Mouse (Mus musculus) macrophage (primary cell): ENCODE measurements around the gene Mmp19. TPM values are rescaled to one million over a fixed set of nuclear protein-coding genes. Genes with fewer than 3 reads are reported as not detected.

Source experiments
- H3K27ac ChIP-seq: fragments of 350-480 bp; formaldehyde crosslinking; 2 replicates; pipeline ENCODE4 v1.9.0; 2021
- H3K36me3 ChIP-seq: fragments of 350-480 bp; formaldehyde crosslinking; 2 replicates; pipeline ENCODE4 v1.9.0; 2021; ENCODE audit errors: inconsistent target
- H3K4me3 ChIP-seq: fragments of 350-480 bp; formaldehyde crosslinking; 2 replicates; pipeline ENCODE4 v1.9.0; 2021; ENCODE audit errors: inconsistent target
- H3K79me2 ChIP-seq: fragments of 350-480 bp; formaldehyde crosslinking; 2 replicates; pipeline ENCODE4 v1.9.0; 2021; ENCODE audit errors: inconsistent target
- WGBS: methylation state at CpG from one replicate; pipeline ENCODE4 v1.1.7; 2026; ENCODE audit warnings: inconsistent platforms; ENCODE audit not compliant: missing documents; 5-methylcytosine and 5-hydroxymethylcytosine counted together
- polyA plus RNA-seq: library from polyadenylated mRNA; stranded (reverse); fragments of 250-400 nt; gene quantifications from 3 replicates; pipeline ENCODE4 v1.2.4, GENCODE M21; 2018; ENCODE audit warnings: inconsistent platforms

Mmp19 gene
- polyA plus RNA-seq, 1 experiment from 2014 or later: 24.6 TPM

GRCm38 (mm10) chr10:128779011-128779795 lies 11.5 kb upstream of the Mmp19 start:
- Histone ChIP-seq H3K36me3 (no peaks in the 10 kb centered on the region), H3K27ac (peak overlapping the region; percentile 89), H3K79me2 (no peaks in the 10 kb centered on the region), H3K4me3 (no peak overlapping the region)
- WGBS: 9% methylated on average over 8 of the region's 8 CpGs

- Histone ChIP-seq H3K79me2 (no peaks in the 10 kb centered on the region), H3K4me3 (no peak overlapping the region), H3K27ac (peak overlapping the region; percentile 89), H3K36me3 (no peaks in the 10 kb centered on the region)
- WGBS: 0% methylated on average over 1 of the region's 1 CpGs
Measured at GRCm38 (mm10) chr10:128780200-128780599, 10.5 kb upstream of the Mmp19 start.

GRCm38 (mm10) chr10:128792041-128792440 lies 1.3 kb downstream of the Mmp19 start:
- no peak overlapping the region for H3K27ac ChIP-seq
- H3K36me3 ChIP-seq: peaks cover 19% of the 10 kb centered on the region; the same call in 1 of the 2 replicates
- H3K79me2 ChIP-seq: peaks cover 8% of the 10 kb centered on the region; the same call in 1 of the 2 replicates
- H3K4me3 ChIP-seq: no peak overlapping the region

GRCm38 (mm10) chr10:128793258-128793657 lies 2.5 kb downstream of the Mmp19 start:
- no peak overlapping the region for H3K4me3 ChIP-seq
- no peak overlapping the region for H3K27ac ChIP-seq
- H3K36me3 ChIP-seq: peaks cover 28% of the 10 kb centered on the region; the same call in 1 of the 2 replicates
- peaks cover 8% of the 10 kb centered on the region; the same call in 1 of the 2 replicates for H3K79me2 ChIP-seq
- 80% methylated on average over 1 of the region's 1 CpGs for WGBS

GRCm38 (mm10) chr10:128794391-128794790 lies 3.7 kb downstream of the Mmp19 start:
- Histone ChIP-seq H3K79me2 (peaks cover 8% of the 10 kb centered on the region; the same call in 1 of the 2 replicates), H3K4me3 (no peak overlapping the region), H3K27ac (no peak overlapping the region), H3K36me3 (peaks cover 39% of the 10 kb centered on the region; the same call in 1 of the 2 replicates)
- 55% methylated on average over 5 of the region's 5 CpGs for WGBS

- peaks cover 49% of the 10 kb centered on the region; the same call in 1 of the 2 replicates for H3K36me3 ChIP-seq
- H3K27ac ChIP-seq: no peak overlapping the region
- no peak overlapping the region for H3K4me3 ChIP-seq
- peaks cover 8% of the 10 kb centered on the region; the same call in 1 of the 2 replicates for H3K79me2 ChIP-seq
- 100% methylated on average over 3 of the region's 3 CpGs for WGBS
Measured at GRCm38 (mm10) chr10:128795581-128795980, 4.9 kb downstream of the Mmp19 start.

GRCm38 (mm10) chr10:128798676-128799075 lies 8.0 kb downstream of the Mmp19 start:
- WGBS: 95% methylated on average over 8 of the region's 8 CpGs
- no peaks in the 10 kb centered on the region for H3K79me2 ChIP-seq
- peaks cover 49% of the 10 kb centered on the region; the same call in 1 of the 2 replicates for H3K36me3 ChIP-seq
- H3K4me3 ChIP-seq: no peak overlapping the region
- H3K27ac ChIP-seq: no peak overlapping the region

GRCm38 (mm10) chr10:128801981-128802495 lies 11.3 kb downstream of the Mmp19 start:
- peaks cover 16% of the 10 kb centered on the region for H3K79me2 ChIP-seq
- no peak overlapping the region for H3K27ac ChIP-seq
- H3K4me3 ChIP-seq: no peak overlapping the region
- H3K36me3 ChIP-seq: peaks cover 30% of the 10 kb centered on the region; the same call in 1 of the 2 replicates
- 94% methylated on average over 16 of the region's 16 CpGs for WGBS

- H3K79me2 ChIP-seq: peaks cover 25% of the 10 kb centered on the region
- WGBS: 94% methylated on average over 4 of the region's 4 CpGs
- peaks cover 24% of the 10 kb centered on the region; the same call in 1 of the 2 replicates for H3K36me3 ChIP-seq
- peak overlapping the region; percentile 79; the same call in 1 of the 2 replicates for H3K4me3 ChIP-seq
- H3K27ac ChIP-seq: no peak overlapping the region
Measured at GRCm38 (mm10) chr10:128802956-128803355, 12.2 kb downstream of the Mmp19 start.

GRCm38 (mm10) chr10:128803361-128803760 lies 12.7 kb downstream of the Mmp19 start:
- WGBS: 7% methylated on average over 6 of the region's 6 CpGs
- peak overlapping the region; percentile 88 for H3K27ac ChIP-seq
- peaks cover 29% of the 10 kb centered on the region for H3K79me2 ChIP-seq
- H3K36me3 ChIP-seq: peaks cover 20% of the 10 kb centered on the region; the same call in 1 of the 2 replicates
- H3K4me3 ChIP-seq: peak overlapping the region; percentile 79

GRCm38 (mm10) chr10:128803771-128804270 lies 13.1 kb downstream of the Mmp19 start, which contains the start of gene Dnajc14:
Gene Dnajc14 (plus strand): TSS chr10:128804062.
- Histone ChIP-seq H3K79me2 (peaks cover 34% of the 10 kb centered on the region), H3K4me3 (peak within 1 kb of the TSS; percentile 79), H3K36me3 (peaks cover 15% of the 10 kb centered on the region; the same call in 1 of the 2 replicates), H3K27ac (peak within 1 kb of the TSS; percentile 88)
- WGBS: 3% methylated on average over 14 of the region's 14 CpGs

- WGBS: 2% methylated on average over 27 of the region's 28 CpGs
- Histone ChIP-seq H3K27ac (peak within 1 kb of the TSS; percentile 88), H3K36me3 (peaks cover 10% of the 10 kb centered on the region; the same call in 1 of the 2 replicates), H3K79me2 (peaks cover 40% of the 10 kb centered on the region), H3K4me3 (peak within 1 kb of the TSS; percentile 79)
Measured at GRCm38 (mm10) chr10:128804271-128805091, 13.8 kb downstream of the Mmp19 start, which contains the start of gene Tmem198b. Gene Tmem198b (minus strand): TSS chr10:128804370.

- H3K36me3 ChIP-seq: peaks cover 1% of the 10 kb centered on the region; the same call in 1 of the 2 replicates
- 1% methylated on average over 51 of the region's 70 CpGs for WGBS
Measured at GRCm38 (mm10) chr10:128805092-128806000, 14.6 kb downstream of the Mmp19 start.

More at GRCm38 (mm10) chr10:128805092-128806000, 14.6 kb downstream of the Mmp19 start:
- Histone ChIP-seq H3K79me2 (peaks cover 49% of the 10 kb centered on the region), H3K27ac (peak overlapping the region; percentile 88), H3K4me3 (peak overlapping the region; percentile 79)
